In the genomic region with DNA sequence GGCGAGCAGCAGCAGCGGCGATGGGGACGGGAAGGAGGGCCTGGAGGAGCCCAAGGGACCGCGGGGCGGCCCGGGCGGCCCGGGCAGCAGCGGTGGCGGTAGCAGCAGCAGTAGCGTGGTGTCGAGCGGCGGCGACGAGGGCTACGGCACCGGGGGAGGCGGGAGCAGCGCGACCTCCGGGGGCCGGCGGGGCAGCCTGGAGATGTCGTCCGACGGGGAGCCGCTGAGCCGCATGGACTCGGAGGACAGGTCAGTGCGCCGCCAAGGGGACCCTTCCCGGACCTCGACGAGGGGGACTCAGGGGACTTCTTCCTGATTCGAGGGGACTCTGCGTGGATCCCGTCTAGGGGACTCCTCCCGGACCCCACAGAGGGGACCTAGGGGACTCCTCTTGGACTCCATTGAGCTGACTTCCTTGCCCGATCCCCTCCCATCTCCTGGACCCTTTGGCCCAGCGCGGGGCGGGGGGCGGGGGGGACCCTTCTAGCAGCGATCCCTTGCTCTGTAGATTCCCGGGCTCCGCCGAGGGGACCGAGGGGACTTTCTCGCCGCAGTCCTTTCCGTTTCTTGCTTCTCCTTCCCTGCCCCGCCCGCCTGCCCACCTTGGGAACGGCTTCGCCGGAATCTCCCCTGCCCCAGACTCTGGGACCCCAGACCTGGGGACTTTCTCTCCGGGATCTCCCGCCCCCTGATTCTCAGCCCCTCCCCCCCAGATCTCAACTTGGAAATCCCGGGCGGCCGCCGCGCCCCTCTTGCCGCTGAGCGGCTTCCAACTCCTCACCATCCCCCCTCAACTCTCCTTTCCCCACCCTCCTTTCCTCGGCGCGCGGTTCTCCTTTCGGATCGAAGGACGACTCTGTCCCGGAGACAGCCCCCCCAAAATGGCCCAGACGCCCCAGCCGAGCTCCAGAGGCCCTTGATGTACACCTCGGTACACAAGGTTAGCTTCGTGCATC, we compare ENCODE assay signal across 7 mouse cellular contexts. TPM values are rescaled to one million over a fixed set of nuclear protein-coding genes. Genes with fewer than 3 reads are reported as not detected.
DNase-seq lines count a peak whose midpoint lies in the region; ATAC-seq lines count a peak whose summit lies in the region.

No protein-coding gene starts in this region.

- intact Hi-C loops in heart, postnatal 36 days (cut with DNase I): no loop called here

- H3K4me1 ChIP-seq in forebrain, embryonic 12.5 days: peaks cover 36% of the 10 kb centered on the region
- peaks cover 44% of the 10 kb centered on the region for H3K4me1 ChIP-seq in midbrain, embryonic 15.5 days
- peaks cover 17% of the 10 kb centered on the region for H3K4me1 ChIP-seq in stomach, embryonic 14.5 days (ENCODE audit: control insufficient read depth, insufficient read depth, low read length)

- peak overlapping the region; percentile 96 for H3K27ac ChIP-seq in forebrain, embryonic 12.5 days
- peak overlapping the region; percentile 98 for H3K27ac ChIP-seq in midbrain, embryonic 15.5 days
- peak overlapping the region; percentile 97 for H3K27ac ChIP-seq in stomach, embryonic 14.5 days (ENCODE audit: low read length)

- H3K27me3 ChIP-seq in forebrain, embryonic 12.5 days: peaks cover 7% of the 10 kb centered on the region; the same call in 1 of the 2 replicates
- H3K27me3 ChIP-seq in midbrain, embryonic 15.5 days (replicated peaks): no peaks in the 10 kb centered on the region
- no peaks in the 10 kb centered on the region for H3K27me3 ChIP-seq in stomach, embryonic 14.5 days (ENCODE audit: control insufficient read depth, insufficient read depth, low read length)

- H3K4me2 ChIP-seq in forebrain, embryonic 12.5 days: peak overlapping the region; percentile 75
- H3K4me2 ChIP-seq in midbrain, embryonic 15.5 days: peak overlapping the region; percentile 72
- H3K4me2 ChIP-seq in stomach, embryonic 14.5 days (replicated peaks; ENCODE audit: low read depth, low read length): peak overlapping the region; percentile 69

- no peaks in the 10 kb centered on the region for H3K36me3 ChIP-seq in forebrain, embryonic 12.5 days (replicated peaks)
- H3K36me3 ChIP-seq in midbrain, embryonic 15.5 days (replicated peaks): no peaks in the 10 kb centered on the region
- H3K36me3 ChIP-seq in stomach, embryonic 14.5 days (ENCODE audit: control insufficient read depth, insufficient read depth, low read length): no peaks in the 10 kb centered on the region

- under 1% methylated on average over 78 of the region's 80 CpGs for WGBS in forebrain, embryonic 12.5 days
- WGBS in midbrain, embryonic 15.5 days: under 1% methylated on average over 77 of the region's 80 CpGs
- WGBS in stomach, embryonic 14.5 days: under 1% methylated on average over 68 of the region's 80 CpGs

- peak overlapping the region; percentile 92 for H3K4me3 ChIP-seq in forebrain, embryonic 12.5 days (replicated peaks)
- H3K4me3 ChIP-seq in midbrain, embryonic 15.5 days: peak overlapping the region; percentile 72
- peak overlapping the region; percentile 99 for H3K4me3 ChIP-seq in stomach, embryonic 14.5 days (ENCODE audit: low read depth, low read length)

- peak; percentile 56 for DNase-seq in Muller cell, postnatal 12 days (ENCODE audit: inconsistent ontology term)
- DNase-seq in c-Kit-positive CD71-positive TER-119-negative erythroid progenitor cells, embryonic 14.5 days (ENCODE audit: low read depth): peak; percentile 19
- peak; percentile 41 to 63 for DNase-seq in heart, postnatal 36 days
- DNase-seq in liver: peak; percentile 43

- H3K9me3 ChIP-seq in forebrain, embryonic 12.5 days: no peaks in the 10 kb centered on the region
- H3K9me3 ChIP-seq in midbrain, embryonic 15.5 days: no peaks in the 10 kb centered on the region
- no peaks in the 10 kb centered on the region for H3K9me3 ChIP-seq in stomach, embryonic 14.5 days (ENCODE audit: control insufficient read depth, low read depth, low read length)

- H3K9ac ChIP-seq in forebrain, embryonic 12.5 days: peak overlapping the region; percentile 97
- peak overlapping the region; percentile 99 for H3K9ac ChIP-seq in midbrain, embryonic 15.5 days
- H3K9ac ChIP-seq in stomach, embryonic 14.5 days (replicated peaks; ENCODE audit: low read depth, low read length): peak overlapping the region; percentile 98

- ATAC-seq in forebrain, embryonic 12.5 days (ENCODE audit: low FRiP score): peak; percentile 25
- ATAC-seq in midbrain, embryonic 15.5 days (replicated peaks): peak; percentile 18
- ATAC-seq in stomach, embryonic 14.5 days (ENCODE audit: insufficient number of reproducible peaks, insufficient read depth, low FRiP score, low read depth): peak; percentile 5; the same call in 1 of the 2 replicates

RNA-seq across cellular contexts. Expression of a gene that starts 1.9 kb away (rescaled TPM):
- 14.4 and 15.6 TPM in 2 replicates for polyA plus RNA-seq in forebrain, embryonic 12.5 days (2016; fragmentation: Nextera tagmentation; extraction: Ambion mirVana)
- 10 to 100 TPM; 37.5 to 39.2 TPM for total RNA-seq in heart, postnatal 36 days (2021)
- polyA plus RNA-seq in midbrain, embryonic 15.5 days (2015; fragmentation: Nextera tagmentation; extraction: Ambion mirVana): 7.7 and 9.0 TPM in 2 replicates
- 19.6 and 19.7 TPM in 2 replicates for polyA plus RNA-seq in stomach, embryonic 14.5 days (2014; fragmentation: Nextera tagmentation; extraction: Ambion mirVana)

Comparison
In these comparisons a context has a peak if more than half of its experiments do, and no peak if none do; other contexts are left out.
1. Peak in every context shown above with its lines: DNase-seq, ATAC-seq, H3K4me3 ChIP-seq and H3K27ac ChIP-seq.